Mouse (Mus musculus) adrenal gland, postnatal 14 days (tissue): ENCODE data around the gene Sh3gl1. TPM values are rescaled to one million over a fixed set of nuclear protein-coding genes. Genes with fewer than 3 reads are reported as not detected.

Experiments used
- DNase-seq: peaks from one replicate; pipeline ENCODE4 v3.0.0; 2021; ENCODE audit warnings: mixed read lengths
- total RNA-seq: library from RNA; stranded (reverse); gene quantifications from 2 replicates; pipeline ENCODE4 v1.2.3, GENCODE M21; 2021

The Sh3gl1 gene
- total RNA-seq, 1 experiment from 2014 or later, result 46.2 TPM

GRCm38 (mm10) chr17:55999794-56000499 is 36.5 kb downstream of the Sh3gl1 start:
- DNase-seq, result no peak

- DNase-seq, result peak; percentile 86
Measured at GRCm38 (mm10) chr17:55996007-55996406, 40.4 kb downstream of the Sh3gl1 start.

DNA sequence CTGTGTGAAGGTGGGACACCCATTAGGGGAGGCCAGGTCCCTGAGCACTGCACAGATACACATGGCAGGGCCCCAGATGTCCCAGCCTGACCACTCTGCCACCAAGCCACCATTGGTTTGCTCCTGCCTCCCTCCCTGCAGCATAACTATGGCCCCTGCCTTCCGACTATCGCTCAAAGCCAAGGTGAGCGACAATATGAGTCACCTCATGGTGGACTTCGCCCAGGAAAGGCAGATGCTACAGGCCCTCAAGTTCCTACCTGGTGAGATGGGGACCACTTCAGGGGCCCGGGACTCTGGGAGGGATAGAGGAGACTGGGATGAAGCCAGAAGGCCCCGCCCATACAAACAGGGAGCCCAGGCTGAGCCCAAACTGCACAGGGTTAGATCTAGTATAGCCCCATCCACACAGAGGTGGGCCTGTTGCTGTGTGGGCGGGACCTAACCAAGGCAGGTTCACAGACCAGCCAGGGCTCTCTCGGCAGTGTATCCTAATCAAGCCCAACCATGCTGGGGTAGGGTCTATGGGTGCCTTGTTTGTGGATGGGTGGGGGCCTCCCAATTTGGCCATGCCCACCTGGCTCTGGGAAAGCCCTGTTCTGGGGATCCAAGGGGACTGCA is 46.0 kb downstream of the Sh3gl1 start:
- no peak for DNase-seq

- DNase-seq, result peak; percentile 66
Measured at GRCm38 (mm10) chr17:55986030-55986961, 50.1 kb downstream of the Sh3gl1 start, which contains the start of gene Fsd1. Gene Fsd1, plus strand, starts transcription at chr17:55986509.

DNA sequence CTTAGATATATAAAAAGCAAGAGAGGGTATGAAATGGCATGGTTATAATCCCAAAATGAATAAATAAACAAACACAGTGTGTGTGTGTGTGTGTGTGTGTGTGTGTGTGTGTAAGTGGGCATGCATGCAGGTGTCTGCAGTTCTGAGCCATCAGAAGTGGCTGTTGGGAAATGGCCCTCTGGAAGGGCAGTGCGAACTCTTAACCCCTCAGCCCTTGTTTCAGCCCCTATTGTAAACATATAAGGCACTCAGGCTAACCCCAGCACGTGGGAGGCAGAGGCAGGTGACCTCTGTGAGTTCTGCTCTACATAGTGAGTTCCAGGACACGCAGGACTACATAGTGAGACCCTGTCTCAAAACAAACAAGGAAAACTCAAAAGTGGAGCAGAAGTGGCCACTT is 59.1 kb downstream of the Sh3gl1 start:
- no peak for DNase-seq

DNA sequence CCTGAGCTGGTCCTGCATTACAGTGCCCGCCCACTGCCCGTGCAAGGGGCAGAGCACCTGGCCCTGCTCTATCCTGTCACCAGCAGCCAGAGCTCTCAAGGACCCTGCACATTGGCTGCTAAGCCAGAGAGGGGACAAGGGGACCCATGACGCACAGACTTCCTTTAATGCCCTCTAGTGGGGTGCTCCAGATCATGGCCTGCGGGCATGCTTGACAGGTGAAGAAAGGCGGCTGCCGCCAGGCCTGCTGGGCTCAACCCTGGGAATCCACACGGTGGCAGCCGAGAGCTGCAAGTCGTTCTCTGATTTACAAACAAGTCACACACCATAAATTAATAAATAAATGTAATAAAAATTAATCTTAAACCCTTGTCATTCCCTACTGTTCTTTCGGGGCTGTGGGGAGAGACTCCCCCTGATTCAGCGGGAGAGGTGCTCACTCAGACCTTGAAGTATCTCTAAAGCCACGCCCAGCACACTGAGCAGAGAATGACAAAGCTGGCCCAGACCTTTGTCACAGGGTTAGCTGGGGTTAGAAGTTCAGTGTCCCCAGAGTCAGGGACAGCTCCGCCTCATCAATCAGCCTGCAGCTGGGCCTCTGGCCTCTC is 60.1 kb downstream of the Sh3gl1 start:
- DNase-seq, result peak; percentile 91

DNA sequence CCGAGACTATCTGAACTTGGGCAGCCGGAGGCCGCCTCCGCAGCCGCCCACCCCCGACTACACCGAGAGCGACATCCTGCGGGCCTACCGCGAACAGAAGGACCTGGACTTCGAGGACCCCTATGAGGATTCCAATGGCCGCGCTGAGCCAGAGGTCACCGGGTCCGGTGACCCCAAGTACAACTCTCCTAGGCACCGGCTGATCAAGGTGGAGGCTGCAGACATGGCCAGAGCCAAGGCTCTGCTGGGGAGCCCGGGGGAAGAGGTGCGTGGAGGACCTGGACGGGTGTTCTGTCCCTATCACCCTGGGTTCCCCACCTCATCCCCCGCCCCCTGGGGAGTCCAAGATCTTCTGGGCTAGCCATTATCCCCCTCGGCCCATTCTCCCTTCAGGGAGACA is 65.0 kb downstream of the Sh3gl1 start:
- no peak for DNase-seq

DNA sequence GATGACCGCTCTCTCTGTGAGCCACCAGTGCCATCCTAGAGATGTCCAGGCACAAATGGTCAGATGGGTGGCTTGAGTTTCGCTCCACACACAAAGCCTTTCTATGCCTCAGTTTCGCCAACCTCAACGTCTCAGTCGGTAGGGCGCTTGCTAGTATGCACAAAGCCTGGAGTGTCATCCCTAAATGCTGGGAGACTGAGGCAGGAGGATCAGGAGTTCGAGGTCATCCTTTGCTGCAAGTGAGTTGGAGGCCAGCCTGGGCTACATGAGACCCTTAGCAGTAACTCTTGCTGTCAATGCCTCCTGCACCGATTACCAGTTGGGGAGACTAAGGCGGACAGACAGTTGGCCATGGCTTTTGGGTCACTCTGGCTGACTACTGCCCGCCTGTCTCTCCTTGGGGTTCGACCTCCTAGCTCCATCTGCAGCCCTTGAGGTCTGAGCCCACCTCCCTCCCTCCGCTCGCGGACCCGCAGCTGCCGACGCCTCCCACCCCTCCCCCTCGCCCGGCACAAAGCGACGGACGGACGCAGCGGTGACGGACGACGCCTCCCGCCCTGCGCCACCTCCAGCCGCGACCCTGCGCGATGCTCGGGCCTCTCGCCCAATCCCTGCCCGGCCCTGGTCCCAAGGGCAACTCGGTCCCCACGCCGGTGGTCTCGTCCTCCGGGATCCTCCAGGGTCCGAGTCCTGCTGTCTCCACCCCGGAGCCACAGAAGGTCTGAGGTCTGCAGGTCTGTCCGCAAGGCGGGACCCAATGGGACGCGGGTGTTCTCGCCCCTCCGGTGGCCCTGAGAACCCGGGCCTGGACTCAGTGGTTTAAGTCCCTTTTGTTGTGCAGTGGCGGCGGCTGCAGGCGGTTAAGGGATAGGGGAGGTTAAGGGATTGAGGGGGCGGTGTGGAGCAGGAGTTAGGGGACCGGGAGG is 66.2 kb downstream of the Sh3gl1 start, which contains the start of gene Shd:
Gene Shd (plus strand): TSS at position 502 of the 926 bp plus-strand sequence.
- peak; percentile 61 for DNase-seq

DNA sequence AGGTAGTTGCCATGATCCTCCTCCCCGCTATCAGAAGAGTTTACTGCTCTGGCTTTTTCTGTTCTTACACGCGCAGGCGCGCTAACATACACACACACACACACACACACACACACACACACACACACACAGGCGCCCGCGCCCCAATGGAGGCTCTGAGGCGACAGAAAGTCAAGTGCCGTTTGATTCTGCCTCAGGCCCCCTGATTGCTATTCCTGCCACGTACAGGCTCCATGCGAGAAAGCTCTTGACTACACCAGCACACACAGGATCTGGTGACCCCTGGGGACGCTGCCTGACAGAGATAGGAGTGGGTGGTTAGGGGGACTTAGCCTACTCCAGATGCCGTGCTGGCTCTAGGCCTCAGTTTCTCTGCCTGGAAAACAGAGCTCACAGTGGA is 66.9 kb downstream of the Sh3gl1 start:
- no peak for DNase-seq

DNA sequence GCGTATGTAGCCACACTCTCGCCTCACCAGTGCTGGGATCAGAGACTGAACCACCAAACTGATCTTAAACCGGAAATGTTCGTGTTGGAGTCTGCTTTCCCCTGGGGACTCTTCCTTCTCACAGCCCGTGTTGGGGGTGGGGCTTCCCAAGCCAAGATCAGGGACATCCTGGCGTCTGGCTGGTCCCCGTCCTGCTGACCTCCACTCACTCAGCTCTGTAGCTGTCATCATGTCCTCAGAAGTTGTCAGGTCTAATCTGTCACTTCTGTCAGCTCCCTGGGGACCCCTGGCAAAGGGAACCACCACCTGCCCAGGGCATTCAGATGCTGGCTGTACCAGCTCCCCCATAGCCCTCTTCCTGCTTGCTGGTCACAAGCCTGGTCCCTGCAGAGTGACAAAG is 68.2 kb downstream of the Sh3gl1 start:
- DNase-seq, result no peak

DNA sequence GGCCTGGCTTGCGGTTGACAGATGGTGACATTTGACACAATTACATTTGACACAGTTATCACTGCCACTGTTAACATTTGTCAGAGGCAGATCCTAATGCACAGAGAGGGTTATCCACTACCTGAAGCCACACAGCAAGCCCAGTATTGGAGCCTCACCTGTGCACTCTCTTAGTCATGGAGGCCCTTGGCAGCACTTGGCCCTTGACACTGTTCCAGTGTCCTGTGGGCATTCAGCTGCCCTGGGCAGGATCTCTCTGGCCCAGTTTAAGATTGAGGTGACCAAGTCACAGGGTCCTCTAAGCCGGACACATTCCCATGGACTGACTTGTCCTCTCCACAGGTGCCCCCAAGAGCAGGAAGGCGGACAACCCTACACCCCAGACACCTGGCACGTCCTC is 69.2 kb downstream of the Sh3gl1 start:
- no peak for DNase-seq

Other genes with a start within 250 kb of the Sh3gl1 start
- 7.0 and 8.0 TPM in 2 replicates for gene Zfp119a, start 157.7 kb downstream of the Sh3gl1 start, total RNA-seq
- gene Zfp959, start 144.5 kb downstream of the Sh3gl1 start, total RNA-seq, result 4.8 and 7.5 TPM in 2 replicates
- 4.4 and 5.4 TPM in 2 replicates for gene Zfp119b, start 87.1 kb downstream of the Sh3gl1 start, total RNA-seq
- 1.2 and 1.6 TPM in 2 replicates for gene Ebi3, start 84.0 kb downstream of the Sh3gl1 start, total RNA-seq
- gene Yju2, start 77.5 kb downstream of the Sh3gl1 start, total RNA-seq, result 18.2 and 24.8 TPM in 2 replicates
- 1.2 and 3.7 TPM in 2 replicates for gene Shd, start 66.2 kb downstream of the Sh3gl1 start, total RNA-seq
- gene Fsd1, start 50.1 kb downstream of the Sh3gl1 start, total RNA-seq, result 1.6 and 2.9 TPM in 2 replicates
- gene Stap2, start 31.1 kb downstream of the Sh3gl1 start, total RNA-seq, result 14.5 and 14.6 TPM in 2 replicates
- 86.1 and 91.1 TPM in 2 replicates for gene Mpnd, start 30.9 kb downstream of the Sh3gl1 start, total RNA-seq
- 8.3 and 10.2 TPM in 2 replicates for gene Chaf1a, start 3.8 kb upstream of the Sh3gl1 start, total RNA-seq
- 65.6 and 79.5 TPM in 2 replicates for gene Ubxn6, start 38.4 kb upstream of the Sh3gl1 start, total RNA-seq
- 52.5 and 60.1 TPM in 2 replicates for gene Hdgfl2, start 43.0 kb upstream of the Sh3gl1 start, total RNA-seq
- gene Plin4, start 73.2 kb upstream of the Sh3gl1 start, total RNA-seq, result 76.6 and 87.5 TPM in 2 replicates
- 91.4 and 109 TPM in 2 replicates for gene Plin5, start 81.0 kb upstream of the Sh3gl1 start, total RNA-seq
- 58.3 and 63.2 TPM in 2 replicates for gene Lrg1, start 85.4 kb upstream of the Sh3gl1 start, total RNA-seq
- gene Sema6b, start 103.7 kb upstream of the Sh3gl1 start, total RNA-seq, result 11.9 and 15.2 TPM in 2 replicates
- 8.2 and 8.6 TPM in 2 replicates for gene Tnfaip8l1, start 125.8 kb upstream of the Sh3gl1 start, total RNA-seq
- 61.6 and 63.5 TPM in 2 replicates for gene Mydgf, start 147.3 kb upstream of the Sh3gl1 start, total RNA-seq
- gene Dpp9, start 182.3 kb upstream of the Sh3gl1 start, total RNA-seq, result 31.5 and 33.4 TPM in 2 replicates
- gene Fem1a, start 220.2 kb upstream of the Sh3gl1 start, total RNA-seq, result 27.1 and 29.5 TPM in 2 replicates
- 18.7 and 20.9 TPM in 2 replicates for gene Ticam1, start 240.2 kb upstream of the Sh3gl1 start, total RNA-seq